Comparison of ENCODE assay signal across 8 mouse cellular contexts in the genomic region with DNA sequence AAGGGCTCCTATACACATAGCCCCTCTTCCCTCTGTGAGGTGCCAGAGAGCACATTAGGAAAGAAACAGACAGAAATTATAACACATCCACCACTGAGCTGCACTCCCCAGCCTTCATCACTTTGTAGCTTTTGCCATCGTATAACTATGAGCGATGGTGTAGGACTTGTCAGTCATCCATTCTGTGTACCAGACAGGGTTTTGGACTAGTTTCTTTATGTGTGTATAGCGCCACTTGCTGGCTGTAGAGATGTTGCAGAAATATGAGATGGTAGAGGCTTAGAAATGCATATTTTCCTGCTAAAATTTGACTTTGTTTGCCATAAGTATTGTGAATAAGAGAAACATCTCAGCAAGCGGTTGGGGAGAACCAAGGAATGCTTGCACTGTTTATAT. TPM values are rescaled to one million over a fixed set of nuclear protein-coding genes. Genes with fewer than 3 reads are reported as not detected.
A peak's percentile ranks its signal among the peaks of the same experiment; 100 is the strongest.
DNase-seq lines count a peak whose midpoint lies in the region; ATAC-seq and TF ChIP-seq lines count a peak whose summit lies in the region.
"Had no signal": no experiment of that assay in that cellular context is flagged by ENCODE, and none has a peak within 500 bp of the region (broad histone marks: within the 10 kb centered on the region; RNA-seq: fewer than 3 reads in every experiment).

No protein-coding gene starts in this region.

- no peak for TF ChIP-seq POLR2A in kidney, adult 2 months (IDR thresholded peaks at IDR 0.05; ENCODE audit: low read depth, low read length)

- WGBS in kidney, adult 2 months = 27% methylated on average over 4 of the region's 4 CpGs
- 30% methylated on average over 4 of the region's 4 CpGs for WGBS in liver, embryonic 14.5 days (ENCODE audit: insufficient replicate concordance)

- no peaks in the 10 kb centered on the region for H3K27me3 ChIP-seq in kidney, adult 2 months (replicated peaks; ENCODE audit: control insufficient read depth, insufficient read depth, low read length)
- H3K27me3 ChIP-seq in liver, embryonic 14.5 days (ENCODE audit: control insufficient read depth, insufficient read depth, low read length) = no peaks in the 10 kb centered on the region
- H3K27me3 ChIP-seq: midbrain, embryonic 12.5 days had no signal

- peaks cover 19% of the 10 kb centered on the region for H3K4me1 ChIP-seq in kidney, adult 2 months (ENCODE audit: control insufficient read depth, insufficient read depth, low read length)
- H3K4me1 ChIP-seq in liver, embryonic 14.5 days (replicated peaks; ENCODE audit: control insufficient read depth in 2 of 2, insufficient read depth in 2 of 2, low read length in 1 of 2) = no peaks in the 10 kb centered on the region; a peak in 1 of 4 replicates

- H3K4me2 ChIP-seq in liver, embryonic 14.5 days (ENCODE audit: low read depth) = no peak overlapping the region
- H3K4me2 ChIP-seq: midbrain, embryonic 12.5 days had no signal

- no peaks in the 10 kb centered on the region for H3K9me3 ChIP-seq in liver, embryonic 14.5 days (ENCODE audit: control insufficient read depth, low read length)
- H3K9me3 ChIP-seq: midbrain, embryonic 12.5 days had no signal

- TF ChIP-seq EP300 in liver, embryonic 14.5 days (IDR thresholded peaks at IDR 0.05; ENCODE audit: low read depth) = no peak

- no peak overlapping the region for H3K4me3 ChIP-seq in kidney, adult 2 months (ENCODE audit: insufficient read depth, low read depth, low read length)
- no peak overlapping the region for H3K4me3 ChIP-seq in liver, embryonic 14.5 days (ENCODE audit: insufficient read depth in 1 of 2, low read depth in 2 of 2, low read length in 2 of 2)
- H3K4me3 ChIP-seq: midbrain, embryonic 12.5 days had no signal

- DNase-seq in ovary, postnatal 14 days (ENCODE audit: low spot score) = peak; percentile 33
- no peak for DNase-seq in ovary, postnatal 10 days (ENCODE audit: low spot score)
- DNase-seq in adipocyte (ENCODE audit: low spot score) = peak; percentile 76
- DNase-seq in embryo, embryonic 11 days = peak; percentile 64
- DNase-seq in kidney, adult 2 months = peak; percentile 73
- peak in 2 of 3 experiments; percentile 13 to 38 for DNase-seq in liver, embryonic 14.5 days (ENCODE audit: low read depth in 3 of 3, low spot score in 3 of 3)
- DNase-seq in right cerebral cortex, postnatal 25 days = peak; percentile 20

- 0 out of 2 replicates have a peak, but pooled peaks have one; percentile 14 for TF ChIP-seq CTCF in kidney, adult 2 months (conservative IDR thresholded peaks at IDR 0.05; ENCODE audit: insufficient read depth, insufficient read length, low read depth, low read length)
- TF ChIP-seq CTCF in liver, embryonic 14.5 days (IDR thresholded peaks at IDR 0.05; ENCODE audit: low read depth) = peak; percentile 59

- H3K9ac ChIP-seq in liver, embryonic 14.5 days (replicated peaks) = no peak overlapping the region
- H3K9ac ChIP-seq: midbrain, embryonic 12.5 days had no signal

- ATAC-seq in liver, embryonic 14.5 days (ENCODE audit: insufficient read depth) = no peak

- H3K27ac ChIP-seq in kidney, adult 2 months (ENCODE audit: insufficient read depth, low read depth, low read length) = 0 out of 2 replicates have a peak overlapping the region, but pooled peaks have one; percentile 82
- no peak overlapping the region for H3K27ac ChIP-seq in liver, embryonic 14.5 days
- H3K27ac ChIP-seq: midbrain, embryonic 12.5 days had no signal

- no peaks in the 10 kb centered on the region for H3K36me3 ChIP-seq in kidney, adult 2 months (ENCODE audit: control insufficient read depth, insufficient read depth, low read length)
- no peaks in the 10 kb centered on the region for H3K36me3 ChIP-seq in liver, embryonic 14.5 days (replicated peaks; ENCODE audit: control insufficient read depth, insufficient read depth, low read depth)
- H3K36me3 ChIP-seq: midbrain, embryonic 12.5 days had no signal

RNA-seq across cellular contexts. Expression of gene Mlxip, which starts 42.2 kb away (rescaled TPM):
- polyA plus RNA-seq in kidney, adult 2 months (2012; rRNA removed) = 20.4 TPM in 2 replicates
- 3.0 and 3.7 TPM in 2 replicates for polyA plus RNA-seq in liver, embryonic 14.5 days (2012; rRNA removed)
- 2.5 and 3.5 TPM in 2 replicates for polyA plus RNA-seq in liver, embryonic 14.5 days (2014; fragmentation: Nextera tagmentation; extraction: Ambion mirVana)

RNA-seq across cellular contexts. Expression of gene Lrrc43, which starts 52.3 kb away (rescaled TPM):
- not detected in 2 replicates for polyA plus RNA-seq in kidney, adult 2 months (2012; rRNA removed)
- polyA plus RNA-seq in liver, embryonic 14.5 days (2012; rRNA removed) = 0.02 TPM in 1 of 2 replicates, not detected in the other
- polyA plus RNA-seq in liver, embryonic 14.5 days (2014; fragmentation: Nextera tagmentation; extraction: Ambion mirVana) = not detected in 2 replicates

RNA-seq across cellular contexts. Expression of gene Il31, which starts 52.5 kb away (rescaled TPM):
- polyA plus RNA-seq in kidney, adult 2 months (2012; rRNA removed) = not detected in 2 replicates
- polyA plus RNA-seq in liver, embryonic 14.5 days (2012; rRNA removed) = not detected in 2 replicates
- not detected in 2 replicates for polyA plus RNA-seq in liver, embryonic 14.5 days (2014; fragmentation: Nextera tagmentation; extraction: Ambion mirVana)
- polyA plus RNA-seq: midbrain, embryonic 12.5 days had no signal
